Mouse (Mus musculus) midbrain, embryonic 11.5 days (tissue): Measurements from ENCODE around the gene Olfr150. TPM values are rescaled to one million over a fixed set of nuclear protein-coding genes. Genes with fewer than 3 reads are reported as not detected.
"Not testable (repeated sequence)": the region's sequence is repeated elsewhere in the genome, so short reads cannot be mapped to it uniquely, and the experiment has no call there.

Experiments
- ATAC-seq: fragments of 200-750 bp; cut with Nextera tagmentation; 2 replicates; pipeline ENCODE4 v1.8.0; 2017; ENCODE audit warnings: moderate TSS enrichment, moderate library complexity; ENCODE audit not compliant: low FRiP score
- DNase-seq: peaks from one replicate; pipeline ENCODE4 v3.0.0; 2015; ENCODE audit warnings: low spot score; ENCODE audit errors: missing footprints
- H3K27ac ChIP-seq: fragments of 300-500 bp; sonication (generic); 2 replicates; pipeline ENCODE4 v1.5.1; 2014; ENCODE audit warnings: low read depth, low read length
- H3K27me3 ChIP-seq: fragments of 300-500 bp; sonication (generic); 2 replicates; pipeline ENCODE4 v1.6.1; 2014; ENCODE audit warnings: mild to moderate bottlenecking, low read length, moderate library complexity, mixed read lengths; ENCODE audit not compliant: control insufficient read depth, insufficient read depth
- H3K36me3 ChIP-seq: fragments of 300-500 bp; sonication (generic); 2 replicates; pipeline ENCODE4 v1.6.1; 2014; ENCODE audit warnings: mild to moderate bottlenecking, low read length, moderate library complexity, mixed read lengths; ENCODE audit not compliant: control insufficient read depth, insufficient read depth
- H3K4me1 ChIP-seq: fragments of 300-500 bp; sonication (generic); 2 replicates; pipeline ENCODE4 v1.6.1; 2014; ENCODE audit warnings: low read length; ENCODE audit not compliant: control insufficient read depth, insufficient read depth
- H3K4me2 ChIP-seq: fragments of 300-500 bp; sonication (generic); 2 replicates; pipeline ENCODE4 v1.6.1; 2014; ENCODE audit warnings: mild to moderate bottlenecking, moderate library complexity
- H3K4me3 ChIP-seq: fragments of 300-500 bp; sonication (generic); 2 replicates; pipeline ENCODE4 v1.5.1; 2014; ENCODE audit warnings: low read depth, low read length
- H3K9ac ChIP-seq: fragments of 300-500 bp; sonication (generic); 2 replicates; pipeline ENCODE4 v1.6.1; 2014; ENCODE audit warnings: low read length
- H3K9me3 ChIP-seq: fragments of 300-500 bp; sonication (generic); 2 replicates; pipeline ENCODE4 v1.6.1; 2016; ENCODE audit warnings: low read length; ENCODE audit not compliant: control insufficient read depth
- WGBS: fragments of 180-500 bp; shearing (Covaris S2); extraction: QIAGEN DNeasy Blood & Tissue Kit; methylation state at CpG from one replicate; pipeline ENCODE4 v1.1.7; 2014; 5-methylcytosine and 5-hydroxymethylcytosine counted together
- polyA plus RNA-seq: library from polyadenylated mRNA; unstranded; fragments of >200 nt; fragmentation: Nextera tagmentation; extraction: Ambion mirVana; gene quantifications from 2 replicates; pipeline ENCODE4 v1.2.1, GENCODE M21; 2014

Olfr150 gene
- polyA plus RNA-seq: not detected in 2 replicates

DNA sequence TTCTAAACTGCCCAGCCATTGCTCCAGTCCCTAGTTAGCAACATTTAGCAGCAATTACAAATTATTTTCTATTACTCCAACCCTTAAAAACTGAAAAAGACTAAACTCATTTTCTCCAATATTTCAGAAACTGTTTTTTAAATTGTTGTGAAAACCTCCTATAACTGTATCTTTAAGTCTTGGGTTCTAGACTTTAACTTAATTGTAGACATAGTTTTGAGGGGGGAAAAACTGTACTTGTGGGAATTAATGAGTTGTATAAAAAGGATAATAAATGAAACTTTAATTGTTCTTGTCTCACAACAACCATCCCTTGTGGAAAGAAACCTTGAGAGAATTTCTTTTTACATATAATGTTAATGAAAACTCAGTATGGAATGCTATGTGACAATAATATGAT, at the start of gene Olfr150:
Gene Olfr150 (plus strand): TSS at position 301 of the 400 bp plus-strand sequence.
- H3K27me3 ChIP-seq: no peaks in the 10 kb centered on the region
- no peaks in the 10 kb centered on the region for H3K36me3 ChIP-seq
- no peak within 1 kb of the TSS for H3K27ac ChIP-seq
- no peak within 1 kb of the TSS for H3K9ac ChIP-seq
- no peak within 1 kb of the TSS for H3K4me2 ChIP-seq
- no peak for ATAC-seq
- H3K4me3 ChIP-seq: no peak within 1 kb of the TSS
- DNase-seq: no peak
- H3K9me3 ChIP-seq: no peaks in the 10 kb centered on the region
- no peaks in the 10 kb centered on the region for H3K4me1 ChIP-seq

DNA sequence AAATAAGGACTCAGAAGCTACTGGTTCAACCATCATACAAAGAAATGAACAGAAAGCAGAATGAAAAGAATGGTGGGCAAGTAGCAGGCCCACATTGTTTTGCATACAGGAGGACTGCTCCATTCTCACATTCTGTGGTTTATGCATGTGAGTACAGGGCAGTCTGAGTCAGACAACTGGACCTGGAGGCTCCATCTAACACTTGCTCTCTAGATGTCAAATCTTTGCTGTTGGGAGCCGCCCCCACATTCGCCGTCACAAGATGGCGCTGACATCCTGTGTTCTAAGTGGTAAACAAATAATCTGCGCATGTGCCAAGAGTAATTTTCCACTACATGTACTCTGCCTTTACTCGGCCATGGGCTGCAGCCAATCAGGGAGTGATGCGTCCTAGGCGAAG, 29.7 kb upstream of the Olfr150 start:
- not testable (repeated sequence) for H3K36me3 ChIP-seq, H3K9ac ChIP-seq, H3K27ac ChIP-seq, ATAC-seq, H3K27me3 ChIP-seq, H3K4me1 ChIP-seq, H3K4me3 ChIP-seq, DNase-seq, H3K9me3 ChIP-seq, H3K4me2 ChIP-seq
- 86% methylated on average over 7 of the region's 8 CpGs for WGBS

DNA sequence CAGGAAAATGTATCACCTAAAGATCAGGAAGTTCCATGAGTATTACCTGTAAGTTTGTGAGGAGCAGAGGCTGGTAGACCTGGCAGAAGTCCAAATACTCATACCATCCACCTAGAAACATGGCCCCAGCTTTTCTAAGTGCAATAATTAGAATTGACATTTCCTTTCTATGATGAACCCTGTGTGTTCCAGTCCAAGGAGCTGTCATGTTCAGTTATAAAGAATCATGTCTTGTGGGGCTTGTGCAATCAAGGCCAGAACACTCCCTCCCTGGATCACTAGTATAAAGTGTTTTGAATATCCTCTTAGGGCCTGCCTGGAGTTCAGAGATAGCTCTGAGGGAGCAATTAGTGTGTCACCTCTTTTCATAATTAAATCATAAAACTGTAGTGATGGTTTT, 23.8 kb upstream of the Olfr150 start, which contains the start of gene Olfr149:
Gene Olfr149 (minus strand): TSS at position 101 of the 400 bp plus-strand sequence.
- Histone ChIP-seq H3K4me3 (no peak within 1 kb of the TSS), H3K9ac (no peak within 1 kb of the TSS), H3K4me1 (no peaks in the 10 kb centered on the region), H3K27ac (no peak within 1 kb of the TSS), H3K4me2 (no peak within 1 kb of the TSS), H3K36me3 (no peaks in the 10 kb centered on the region), H3K27me3 (no peaks in the 10 kb centered on the region), H3K9me3 (no peaks in the 10 kb centered on the region)
- DNase-seq (no peak), ATAC-seq (no peak)

DNA sequence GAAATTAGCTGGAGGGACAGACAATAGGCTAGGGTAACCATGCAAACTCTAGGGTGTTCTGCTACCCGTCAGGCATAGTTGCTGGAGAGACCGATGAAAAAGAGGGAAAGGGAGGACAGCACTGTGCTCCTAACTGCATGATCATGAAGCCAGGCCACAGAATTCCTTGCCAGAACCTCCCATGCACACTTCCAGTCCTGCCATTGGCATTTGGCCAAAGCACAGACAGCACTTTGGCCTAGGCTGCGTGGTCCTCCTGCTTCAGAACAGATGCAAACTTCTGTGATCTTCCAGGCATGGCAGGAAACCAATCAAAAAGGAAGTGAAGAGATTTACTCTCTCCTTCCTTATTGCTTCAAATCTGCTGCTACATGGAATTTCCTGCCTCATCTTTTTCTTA, 21.8 kb upstream of the Olfr150 start:
- no peak for DNase-seq
- Histone ChIP-seq H3K4me3 (no peak overlapping the region), H3K4me2 (no peak overlapping the region), H3K9me3 (no peaks in the 10 kb centered on the region), H3K36me3 (no peaks in the 10 kb centered on the region), H3K27me3 (no peaks in the 10 kb centered on the region), H3K9ac (no peak overlapping the region), H3K27ac (no peak overlapping the region), H3K4me1 (no peaks in the 10 kb centered on the region)
- 81% methylated on average over 3 of the region's 3 CpGs for WGBS
- ATAC-seq: no peak

DNA sequence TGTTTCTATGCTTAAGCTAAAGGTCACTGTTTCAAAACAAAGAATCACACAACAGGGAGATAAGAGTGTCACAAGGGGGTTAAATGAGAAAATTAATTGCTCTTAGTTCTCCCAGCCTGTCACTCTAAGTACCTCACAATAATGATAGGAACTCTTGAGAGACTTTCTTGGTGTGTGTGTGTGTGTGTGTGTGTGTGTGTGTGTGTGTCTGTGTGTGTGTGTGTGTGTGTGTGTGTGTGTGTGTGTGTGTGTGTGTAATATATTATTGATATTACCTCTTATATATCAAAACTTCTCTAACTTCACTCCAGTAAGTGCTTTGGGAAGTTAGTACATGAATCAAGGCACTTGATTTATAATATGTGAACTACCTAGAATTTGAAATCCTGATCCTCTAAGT, 19.7 kb upstream of the Olfr150 start, which contains the start of gene Olfr965:
Gene Olfr965 (plus strand): TSS at position 301 of the 400 bp plus-strand sequence.
- no peaks in the 10 kb centered on the region for H3K9me3 ChIP-seq
- H3K4me1 ChIP-seq: no peaks in the 10 kb centered on the region
- H3K9ac ChIP-seq: no peak within 1 kb of the TSS
- H3K4me3 ChIP-seq: no peak within 1 kb of the TSS
- no peaks in the 10 kb centered on the region for H3K27me3 ChIP-seq
- DNase-seq (no peak), ATAC-seq (no peak)
- H3K4me2 ChIP-seq: no peak within 1 kb of the TSS
- no peaks in the 10 kb centered on the region for H3K36me3 ChIP-seq
- H3K27ac ChIP-seq: no peak within 1 kb of the TSS

DNA sequence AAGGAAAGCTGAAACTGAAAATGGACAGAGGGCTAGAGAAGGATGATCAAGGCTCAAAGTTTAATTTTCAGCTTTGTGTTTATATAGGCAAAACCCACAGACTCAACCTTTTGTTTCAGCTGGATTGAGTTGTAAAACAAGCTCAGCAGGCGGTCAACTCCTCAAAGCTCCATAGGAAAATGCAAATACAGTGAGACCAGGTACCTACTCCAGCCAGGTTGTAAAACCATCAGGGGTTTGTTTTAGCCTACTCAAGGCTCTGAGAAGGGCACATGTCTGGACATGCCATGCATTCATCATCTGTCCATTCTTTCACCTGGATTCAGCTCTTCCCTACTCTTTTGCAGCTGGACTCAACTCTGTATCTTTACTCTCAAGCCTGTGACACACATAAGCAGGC, 10.0 kb downstream of the Olfr150 start:
- WGBS: 90% methylated on average over 1 of the region's 1 CpGs

DNA sequence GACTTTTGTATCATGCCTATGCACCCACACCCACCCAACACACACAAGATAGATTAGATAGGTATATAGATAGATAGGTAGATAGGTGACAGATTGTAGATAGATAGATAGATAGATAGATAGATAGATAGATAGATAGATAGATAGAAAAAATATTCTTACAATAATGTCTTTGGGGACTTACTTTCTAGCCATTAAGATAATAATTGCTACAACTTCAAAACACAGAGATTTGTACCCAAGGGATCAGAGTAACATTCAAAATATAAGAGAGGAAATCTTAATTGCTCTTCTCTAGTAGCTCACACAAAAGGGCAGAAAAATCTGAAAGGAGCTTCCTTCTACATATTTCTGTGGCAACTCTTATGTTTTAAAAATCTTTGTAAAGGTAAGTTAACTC, 15.2 kb downstream of the Olfr150 start, which contains the start of gene Olfr967:
Gene Olfr967 (plus strand): TSS at position 301 of the 400 bp plus-strand sequence.
- H3K4me3 ChIP-seq: no peak within 1 kb of the TSS
- H3K9ac ChIP-seq: no peak within 1 kb of the TSS
- H3K9me3 ChIP-seq: no peaks in the 10 kb centered on the region
- H3K27me3 ChIP-seq: no peaks in the 10 kb centered on the region
- H3K27ac ChIP-seq: no peak within 1 kb of the TSS
- no peaks in the 10 kb centered on the region for H3K36me3 ChIP-seq
- ATAC-seq: no peak
- no peak within 1 kb of the TSS for H3K4me2 ChIP-seq
- no peak for DNase-seq
- no peaks in the 10 kb centered on the region for H3K4me1 ChIP-seq

More for the DNA sequence above, 10.0 kb downstream of the Olfr150 start:
- Histone ChIP-seq H3K9me3 (no peaks in the 10 kb centered on the region), H3K4me1 (no peaks in the 10 kb centered on the region), H3K27ac (no peak overlapping the region), H3K4me2 (no peak overlapping the region), H3K27me3 (no peaks in the 10 kb centered on the region), H3K36me3 (no peaks in the 10 kb centered on the region), H3K4me3 (no peak overlapping the region), H3K9ac (no peak overlapping the region)
- ATAC-seq (no peak), DNase-seq (no peak)

DNA sequence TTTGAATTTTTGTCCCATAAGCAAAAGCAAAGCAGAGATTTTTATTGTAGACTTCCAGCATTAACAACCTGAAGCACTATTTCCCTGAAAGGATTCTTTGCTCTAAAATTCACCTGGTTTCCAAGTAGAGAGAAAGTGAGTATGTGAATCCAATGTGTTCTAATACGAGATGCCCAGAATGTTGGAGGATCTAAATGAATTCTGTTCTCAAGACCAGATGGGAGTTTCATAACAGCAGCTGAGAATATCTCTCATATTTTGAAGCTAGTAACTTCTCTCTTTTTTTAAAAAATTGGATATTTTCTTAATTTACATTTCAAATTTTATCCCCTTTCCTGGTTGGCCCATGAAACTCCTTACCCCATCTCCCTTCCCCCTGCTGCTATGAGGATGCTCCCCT, 15.7 kb downstream of the Olfr150 start:
- 77% methylated on average over 1 of the region's 1 CpGs for WGBS

DNA sequence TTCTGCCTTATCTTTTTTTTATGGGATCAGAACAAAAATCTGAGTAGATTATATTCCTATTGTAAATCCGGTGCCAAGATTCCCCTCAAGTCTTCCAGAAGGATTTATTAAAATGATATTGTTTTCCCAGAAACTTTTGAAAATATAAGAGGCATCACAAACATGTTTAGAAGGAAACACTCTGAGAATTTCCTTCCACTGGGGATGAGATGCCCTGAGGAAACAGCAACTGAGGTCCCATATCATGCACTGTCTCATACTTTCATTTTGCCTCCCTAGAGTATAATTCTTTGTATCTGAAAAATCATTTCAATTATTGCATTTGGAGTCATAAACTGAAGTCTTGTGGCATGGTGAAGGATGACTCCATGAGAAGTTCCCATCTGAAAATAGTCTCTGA, 52.4 kb downstream of the Olfr150 start, which contains the start of gene Olfr968:
Gene Olfr968 (minus strand): TSS at position 101 of the 400 bp plus-strand sequence.
- Histone ChIP-seq H3K9me3 (no peaks in the 10 kb centered on the region), H3K36me3 (no peaks in the 10 kb centered on the region), H3K27me3 (no peaks in the 10 kb centered on the region), H3K4me1 (no peaks in the 10 kb centered on the region), H3K4me3 (no peak within 1 kb of the TSS), H3K27ac (no peak within 1 kb of the TSS), H3K4me2 (no peak within 1 kb of the TSS), H3K9ac (no peak within 1 kb of the TSS)
- DNase-seq (no peak), ATAC-seq (no peak)
- 85% methylated on average over 1 of the region's 1 CpGs for WGBS

More for the DNA sequence above, 15.7 kb downstream of the Olfr150 start:
- H3K27me3 ChIP-seq: no peaks in the 10 kb centered on the region
- no peak overlapping the region for H3K4me3 ChIP-seq
- ATAC-seq (no peak), DNase-seq (no peak)
- no peak overlapping the region for H3K9ac ChIP-seq
- H3K9me3 ChIP-seq: no peaks in the 10 kb centered on the region
- H3K4me2 ChIP-seq: no peak overlapping the region
- H3K36me3 ChIP-seq: no peaks in the 10 kb centered on the region
- H3K4me1 ChIP-seq: no peaks in the 10 kb centered on the region
- H3K27ac ChIP-seq: no peak overlapping the region
